Mouse (Mus musculus) kidney, embryonic 15.5 days (tissue): ENCODE measurements around the gene Pacsin3. TPM values are rescaled to one million over a fixed set of nuclear protein-coding genes. Genes with fewer than 3 reads are reported as not detected.
A peak's percentile ranks its signal among the peaks of the same experiment; 100 is the strongest.

Experiments used
- ATAC-seq: fragments of 200-750 bp; cut with Nextera tagmentation; replicated peaks from 2 replicates; pipeline ENCODE4 v1.8.0; 2017; ENCODE audit warnings: moderate TSS enrichment; ENCODE audit not compliant: low FRiP score
- H3K27ac ChIP-seq: fragments of 300-500 bp; sonication (generic); 2 replicates; pipeline ENCODE4 v1.5.1; 2015; ENCODE audit warnings: mild to moderate bottlenecking, inconsistent platforms
- H3K27me3 ChIP-seq: fragments of 300-500 bp; sonication (generic); 2 replicates; pipeline ENCODE4 v1.6.1; 2015; ENCODE audit warnings: inconsistent platforms
- H3K36me3 ChIP-seq: fragments of 300-500 bp; sonication (generic); 2 replicates; pipeline ENCODE4 v1.6.1; 2015; ENCODE audit warnings: inconsistent platforms
- H3K4me1 ChIP-seq: fragments of 300-500 bp; sonication (generic); 2 replicates; pipeline ENCODE4 v1.6.1; 2015; ENCODE audit warnings: inconsistent platforms
- H3K4me2 ChIP-seq: fragments of 300-500 bp; sonication (generic); 2 replicates; pipeline ENCODE4 v1.6.1; 2015; ENCODE audit warnings: moderate library complexity, mild to moderate bottlenecking, inconsistent platforms
- H3K4me3 ChIP-seq: fragments of 300-500 bp; sonication (generic); replicated peaks from 2 replicates; pipeline ENCODE4 v1.5.1; 2015; ENCODE audit warnings: mild to moderate bottlenecking, inconsistent platforms
- H3K9ac ChIP-seq: fragments of 300-500 bp; sonication (generic); 2 replicates; pipeline ENCODE4 v1.6.1; 2015; ENCODE audit warnings: mild to moderate bottlenecking, inconsistent platforms
- H3K9me3 ChIP-seq: fragments of 300-500 bp; sonication (generic); replicated peaks from 2 replicates; pipeline ENCODE4 v1.6.1; 2016; ENCODE audit warnings: inconsistent platforms
- WGBS: fragments of 180-500 bp; shearing (Covaris S2); methylation state at CpG from one replicate; pipeline ENCODE4 v1.1.7; 2015; ENCODE audit warnings: mixed read lengths; 5-methylcytosine and 5-hydroxymethylcytosine counted together
- polyA plus RNA-seq: library from polyadenylated mRNA; unstranded; fragments of >200 nt; fragmentation: Nextera tagmentation; extraction: Ambion mirVana; gene quantifications from 2 replicates; pipeline ENCODE4 v1.2.1, GENCODE M21; 2015

The Pacsin3 gene
- polyA plus RNA-seq, 1 experiment from 2014 or later, result 40.3 TPM

DNA sequence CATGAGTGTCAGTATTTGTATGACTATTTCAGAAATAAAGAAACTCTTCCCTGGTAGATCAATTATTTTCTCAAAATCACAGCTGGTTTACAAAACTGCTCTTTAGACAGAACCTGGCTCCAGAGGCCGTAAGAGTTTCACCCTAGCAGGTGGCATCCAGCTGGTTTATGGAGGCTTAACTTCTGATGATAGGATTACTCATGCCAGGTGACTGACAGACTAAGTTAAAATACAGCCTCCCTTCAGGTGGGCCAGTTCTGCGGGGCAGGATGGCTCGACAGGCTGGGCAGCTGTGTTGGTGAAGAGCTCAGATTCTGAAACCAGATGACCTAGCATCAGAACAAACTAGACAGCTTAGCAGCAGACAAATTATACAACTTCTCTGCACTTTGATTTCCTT, 53.8 kb downstream of the Pacsin3 start:
- Histone ChIP-seq H3K27ac (no peak overlapping the region), H3K4me1 (peaks cover 18% of the 10 kb centered on the region), H3K9me3 (no peaks in the 10 kb centered on the region), H3K36me3 (no peaks in the 10 kb centered on the region), H3K27me3 (no peaks in the 10 kb centered on the region), H3K4me3 (no peak overlapping the region), H3K4me2 (no peak overlapping the region), H3K9ac (no peak overlapping the region)
- no peak for ATAC-seq
- WGBS, result 59% methylated on average over 3 of the region's 3 CpGs

DNA sequence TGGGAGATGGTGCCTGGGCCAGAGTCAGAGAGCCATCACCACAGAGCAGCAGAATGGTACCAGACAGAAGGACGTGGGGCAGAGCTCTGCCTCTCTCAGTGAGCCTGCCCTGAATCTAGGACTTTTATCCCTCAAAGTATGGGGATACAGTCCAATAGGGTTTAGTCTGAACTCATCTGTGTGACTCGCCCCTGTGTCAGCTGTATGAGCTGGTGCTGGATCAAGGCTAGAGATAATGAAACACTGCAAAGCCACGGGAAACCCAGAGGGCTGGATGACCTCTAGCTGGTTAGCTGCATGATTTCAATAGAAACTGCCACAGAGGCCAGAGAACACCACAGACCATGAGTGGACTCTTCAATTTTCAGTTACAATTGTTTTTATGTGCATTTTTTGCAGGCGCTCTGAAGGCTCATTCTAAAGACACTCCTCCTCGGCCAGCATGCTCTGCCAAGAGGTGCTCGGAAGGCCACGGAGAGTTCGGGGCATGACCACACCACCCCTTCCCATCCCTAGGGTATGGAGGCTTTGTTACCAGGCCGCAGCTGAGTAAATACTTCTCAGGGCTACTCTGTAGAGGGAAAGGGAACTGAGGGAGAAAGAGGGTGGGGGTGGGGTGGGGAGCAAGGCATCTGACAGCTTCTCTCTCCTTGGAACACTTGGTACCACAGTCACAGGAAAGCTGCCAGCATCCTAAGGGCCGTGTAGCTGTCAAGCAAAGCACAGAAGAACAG, 57.0 kb downstream of the Pacsin3 start:
- Histone ChIP-seq H3K4me1 (peaks cover 21% of the 10 kb centered on the region), H3K27me3 (no peaks in the 10 kb centered on the region), H3K9me3 (no peaks in the 10 kb centered on the region), H3K36me3 (no peaks in the 10 kb centered on the region), H3K9ac (no peak overlapping the region), H3K27ac (peak overlapping the region; percentile 33), H3K4me2 (no peak overlapping the region), H3K4me3 (no peak overlapping the region)
- 38% methylated on average over 10 of the region's 10 CpGs for WGBS
- peak; percentile 60 for ATAC-seq

DNA sequence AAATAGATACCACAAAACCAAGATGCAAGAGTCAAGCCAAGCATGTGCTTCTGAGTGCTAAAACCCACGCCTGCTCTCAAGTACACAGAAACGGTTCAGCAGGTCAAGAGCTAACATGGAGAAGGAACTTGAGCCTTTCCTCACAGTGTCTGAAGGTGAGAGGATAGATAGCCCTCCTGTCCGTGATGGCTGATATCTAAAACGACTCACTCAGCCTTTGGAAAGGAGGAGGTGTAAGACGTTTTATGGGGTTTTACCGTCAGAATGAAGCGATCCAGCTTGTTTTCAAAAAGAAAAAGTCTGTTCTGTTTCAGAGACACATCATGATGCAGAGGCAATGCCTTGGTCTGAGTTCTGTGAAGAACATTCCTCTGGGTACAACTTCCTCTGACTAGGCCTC, 58.4 kb downstream of the Pacsin3 start:
- no peak overlapping the region for H3K4me2 ChIP-seq
- peaks cover 12% of the 10 kb centered on the region for H3K4me1 ChIP-seq
- H3K27me3 ChIP-seq, result no peaks in the 10 kb centered on the region
- no peaks in the 10 kb centered on the region for H3K36me3 ChIP-seq
- no peaks in the 10 kb centered on the region for H3K9me3 ChIP-seq
- WGBS, result 52% methylated on average over 7 of the region's 7 CpGs
- no peak for ATAC-seq
- no peak overlapping the region for H3K4me3 ChIP-seq
- no peak overlapping the region for H3K27ac ChIP-seq
- H3K9ac ChIP-seq, result no peak overlapping the region

Other genes with a start within 250 kb of the Pacsin3 start
- 2.7 and 3.4 TPM in 2 replicates for gene Rapsn, start 220.3 kb upstream of the Pacsin3 start, polyA plus RNA-seq
- gene Psmc3, start 201.9 kb upstream of the Pacsin3 start, polyA plus RNA-seq, result 307 and 315 TPM in 2 replicates
- gene Slc39a13, start 185.5 kb upstream of the Pacsin3 start, polyA plus RNA-seq, result 41.2 and 48.5 TPM in 2 replicates
- gene Spi1, start 173.6 kb upstream of the Pacsin3 start, polyA plus RNA-seq, result 4.7 and 5.4 TPM in 2 replicates
- 0.10 and 0.13 TPM in 2 replicates for gene Mybpc3, start 137.8 kb upstream of the Pacsin3 start, polyA plus RNA-seq
- 6.8 and 10.1 TPM in 2 replicates for gene Madd, start 72.1 kb upstream of the Pacsin3 start, polyA plus RNA-seq
- 2.2 and 3.3 TPM in 2 replicates for gene Nr1h3, start 53.1 kb upstream of the Pacsin3 start, polyA plus RNA-seq
- 27.1 and 27.3 TPM in 2 replicates for gene Acp2, start 53.1 kb upstream of the Pacsin3 start, polyA plus RNA-seq
- gene Ddb2, start 19.0 kb upstream of the Pacsin3 start, polyA plus RNA-seq, result 16.2 and 17.0 TPM in 2 replicates
- 86.6 and 92.2 TPM in 2 replicates for gene Arfgap2, start 9.0 kb downstream of the Pacsin3 start, polyA plus RNA-seq
- 56.0 and 65.7 TPM in 2 replicates for gene 1110051M20Rik, start 188.8 kb downstream of the Pacsin3 start, polyA plus RNA-seq
- gene Lrp4, start 201.6 kb downstream of the Pacsin3 start, polyA plus RNA-seq, result 9.3 and 9.5 TPM in 2 replicates